Mouse (Mus musculus) limb, embryonic 14.5 days (tissue): ENCODE measurements around the gene Apbb1. TPM values are rescaled to one million over a fixed set of nuclear protein-coding genes. Genes with fewer than 3 reads are reported as not detected.

Experiments
- ATAC-seq: fragments of 200-750 bp; cut with Nextera tagmentation; 2 replicates; pipeline ENCODE4 v1.8.0; 2017; ENCODE audit warnings: low read depth, moderate number of reproducible peaks, moderate TSS enrichment; ENCODE audit not compliant: low FRiP score
- DNase-seq: peaks from one replicate; pipeline ENCODE4 v3.0.0-alpha.2; 2015; ENCODE audit warnings: low spot score
- H3K27ac ChIP-seq: fragments of 300-500 bp; sonication (generic); replicated peaks from 2 replicates; pipeline ENCODE4 v1.5.1; 2014; ENCODE audit warnings: low read depth, mild to moderate bottlenecking, low read length, moderate library complexity, mixed read lengths
- H3K27me3 ChIP-seq: fragments of 300-500 bp; sonication (generic); 2 replicates; pipeline ENCODE4 v1.6.1; 2014; ENCODE audit warnings: low read length, mixed read lengths; ENCODE audit not compliant: control insufficient read depth, insufficient read depth
- H3K36me3 ChIP-seq: fragments of 300-500 bp; sonication (generic); 2 replicates; pipeline ENCODE4 v1.6.1; 2014; ENCODE audit warnings: mild to moderate bottlenecking, low read length, moderate library complexity, mixed read lengths; ENCODE audit not compliant: control insufficient read depth, insufficient read depth
- H3K4me1 ChIP-seq: fragments of 300-500 bp; sonication (generic); 2 replicates; pipeline ENCODE4 v1.6.1; 2014; ENCODE audit warnings: antibody characterized with exemption, low read length, mixed read lengths; ENCODE audit not compliant: control insufficient read depth, insufficient read depth
- H3K4me2 ChIP-seq: fragments of 300-500 bp; sonication (generic); replicated peaks from 2 replicates; pipeline ENCODE4 v1.6.1; 2014; ENCODE audit warnings: low read depth, mild to moderate bottlenecking, low read length, moderate library complexity; ENCODE audit not compliant: severe bottlenecking
- H3K4me3 ChIP-seq: fragments of 300-500 bp; sonication (generic); replicated peaks from 2 replicates; pipeline ENCODE4 v1.5.1; 2014; ENCODE audit warnings: low read length
- H3K9ac ChIP-seq: fragments of 300-500 bp; sonication (generic); 2 replicates; pipeline ENCODE4 v1.6.1; 2014; ENCODE audit warnings: mild to moderate bottlenecking, low read depth, low read length, moderate library complexity; ENCODE audit not compliant: severe bottlenecking
- H3K9me3 ChIP-seq: fragments of 300-500 bp; sonication (generic); 2 replicates; pipeline ENCODE4 v1.6.1; 2016; ENCODE audit warnings: low read length; ENCODE audit not compliant: control insufficient read depth
- POLR2A ChIP-seq: fragments of 200-500 bp; IDR thresholded peaks from 2 replicates; pipeline ENCODE4 v1.8.0; 2012; ENCODE audit warnings: inconsistent platforms, mild to moderate bottlenecking, moderate library complexity, borderline replicate concordance; ENCODE audit not compliant: insufficient read depth, insufficient read length; ENCODE audit errors: extremely low read depth
- WGBS: fragments of 180-500 bp; shearing (Covaris S2); extraction: QIAGEN DNeasy Blood & Tissue Kit; methylation state at CpG from one replicate; pipeline ENCODE4 v1.1.7; 2014; 5-methylcytosine and 5-hydroxymethylcytosine counted together
- polyA plus RNA-seq, 2 experiments: library from polyadenylated mRNA; depleted of rRNA in 1 of 2; stranded (reverse) in 1 of 2; unstranded in 1 of 2; fragments of >200 nt; fragmentation: Nextera tagmentation in 1 of 2; extraction: Ambion mirVana in 1 of 2; gene quantifications; 2 replicates each; pipeline versions ENCODE4 v1.2.1 to v1.2.3; 2012 to 2014

The Apbb1 gene
- polyA plus RNA-seq (2012; rRNA removed) (55.1 and 80.3 TPM in 2 replicates), polyA plus RNA-seq (2014; fragmentation: Nextera tagmentation; extraction: Ambion mirVana) (30.3 and 34.5 TPM in 2 replicates)

DNA sequence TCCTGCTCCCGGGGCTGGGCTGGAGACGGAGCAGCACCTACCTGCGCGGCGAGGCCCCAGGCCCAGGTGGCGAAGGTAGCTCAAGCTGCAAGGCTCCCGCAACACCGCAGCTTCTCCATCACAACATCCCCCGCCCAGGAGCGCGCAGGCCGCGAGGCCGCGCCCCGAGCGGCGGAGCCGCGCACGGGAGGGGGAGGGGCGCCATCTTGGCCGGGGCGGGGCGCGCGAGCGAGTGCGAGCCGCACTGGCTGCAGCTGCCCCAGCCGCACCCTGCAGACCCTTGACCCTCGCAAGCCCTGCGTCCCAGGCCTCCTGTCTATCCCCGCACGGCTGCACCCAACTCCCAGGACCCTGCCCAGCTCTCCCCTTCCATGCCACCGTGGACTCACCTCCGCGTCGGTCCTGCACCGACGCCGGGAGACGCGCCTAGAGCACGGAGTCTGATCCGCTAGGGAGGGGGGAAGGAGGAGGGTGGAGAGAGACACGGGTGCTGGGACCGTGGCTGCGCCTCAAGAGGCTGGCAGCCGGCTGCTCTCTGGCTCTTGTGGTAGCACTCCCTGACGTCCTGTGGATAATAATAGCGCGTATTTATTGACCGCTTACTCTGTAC lies at the start of gene Apbb1:
Gene Apbb1 (minus strand): TSS at position 560 of the 610 bp plus-strand sequence.
- Histone ChIP-seq H3K36me3 (no peaks in the 10 kb centered on the region), H3K9me3 (no peaks in the 10 kb centered on the region), H3K27me3 (no peaks in the 10 kb centered on the region), H3K4me3 (peak within 1 kb of the TSS; percentile 83), H3K9ac (peak within 1 kb of the TSS; percentile 74), H3K4me1 (peaks cover 10% of the 10 kb centered on the region), H3K4me2 (peak within 1 kb of the TSS; percentile 73), H3K27ac (peak within 1 kb of the TSS; percentile 68; the same call in 1 of the 2 replicates)
- peak; percentile 96 for ATAC-seq
- TF ChIP-seq POLR2A = 0 out of 2 replicates have a peak, but pooled peaks have one; percentile 52
- peak; percentile 54 for DNase-seq
- WGBS = 2% methylated on average over 19 of the region's 54 CpGs

- Histone ChIP-seq H3K27ac (no peak overlapping the region), H3K9ac (no peak overlapping the region), H3K9me3 (no peaks in the 10 kb centered on the region), H3K27me3 (no peaks in the 10 kb centered on the region), H3K4me1 (0 out of 2 replicates have a peak, but pooled peaks cover 8% of the 10 kb centered on the region), H3K36me3 (peaks cover 17% of the 10 kb centered on the region), H3K4me3 (no peak overlapping the region), H3K4me2 (no peak overlapping the region)
- WGBS = 40% methylated on average over 3 of the region's 3 CpGs
- ATAC-seq (no peak), DNase-seq (peak; percentile 32)
- TF ChIP-seq POLR2A = no peak
Observed at GRCm38 (mm10) chr7:105628633-105629032, 47.2 kb upstream of the Apbb1 start.

DNA sequence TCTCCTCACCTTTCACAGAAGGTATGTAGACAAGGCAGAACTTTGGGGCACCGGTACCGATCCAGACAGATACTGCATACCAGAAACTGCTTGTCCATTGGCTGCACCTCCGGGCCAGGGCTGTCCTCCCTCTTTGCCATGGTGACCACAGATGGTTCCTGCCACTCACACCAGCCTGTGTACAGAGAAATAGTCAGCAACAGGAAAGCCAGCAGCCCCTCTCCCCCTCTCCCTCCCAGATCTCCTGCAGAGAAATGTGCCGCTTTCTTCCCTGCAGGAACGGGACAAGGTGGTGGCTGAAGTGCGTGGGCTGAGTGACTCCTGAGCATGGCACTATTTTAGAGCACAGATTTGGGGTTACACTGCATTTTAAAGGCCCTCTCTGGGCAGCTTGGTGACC lies 43.9 kb upstream of the Apbb1 start:
- DNase-seq = no peak
- 67% methylated on average over 6 of the region's 6 CpGs for WGBS

GRCm38 (mm10) chr7:105621646-105622292 lies 40.3 kb upstream of the Apbb1 start:
- no peak for DNase-seq
- H3K4me3 ChIP-seq = no peak overlapping the region
- H3K36me3 ChIP-seq = peaks cover 73% of the 10 kb centered on the region
- H3K4me2 ChIP-seq = no peak overlapping the region
- H3K4me1 ChIP-seq = no peaks in the 10 kb centered on the region
- H3K27ac ChIP-seq = no peak overlapping the region
- no peak overlapping the region for H3K9ac ChIP-seq
- WGBS = 76% methylated on average over 8 of the region's 8 CpGs
- ATAC-seq = no peak
- H3K27me3 ChIP-seq = no peaks in the 10 kb centered on the region
- no peaks in the 10 kb centered on the region for H3K9me3 ChIP-seq
- TF ChIP-seq POLR2A = no peak

More for the DNA sequence above, 43.9 kb upstream of the Apbb1 start:
- Histone ChIP-seq H3K4me3 (no peak overlapping the region), H3K9me3 (no peaks in the 10 kb centered on the region), H3K36me3 (peaks cover 37% of the 10 kb centered on the region), H3K27ac (no peak overlapping the region), H3K9ac (no peak overlapping the region), H3K4me2 (no peak overlapping the region), H3K4me1 (no peaks in the 10 kb centered on the region), H3K27me3 (no peaks in the 10 kb centered on the region)
- no peak for TF ChIP-seq POLR2A
- ATAC-seq = no peak

GRCm38 (mm10) chr7:105621053-105621452 lies 39.6 kb upstream of the Apbb1 start:
- Histone ChIP-seq H3K4me3 (no peak overlapping the region), H3K36me3 (peaks cover 79% of the 10 kb centered on the region), H3K4me2 (no peak overlapping the region), H3K4me1 (no peaks in the 10 kb centered on the region), H3K27me3 (no peaks in the 10 kb centered on the region), H3K27ac (no peak overlapping the region), H3K9me3 (no peaks in the 10 kb centered on the region), H3K9ac (no peak overlapping the region)
- ATAC-seq = no peak
- 78% methylated on average over 4 of the region's 4 CpGs for WGBS
- no peak for DNase-seq
- no peak for TF ChIP-seq POLR2A
